Mouse (Mus musculus) cerebellum, postnatal 14 days (tissue): ENCODE measurements at regions not wholly inside any gene's neighbourhood (a gene's known extent, or its start where the extent isn't known, plus 50 kb on each side); places are given as distances from the start of the nearest gene placed in this dataset.

ENCODE experiments used
- DNase-seq, 2 experiments: peaks; one replicate each; pipeline ENCODE4 v3.0.0; 2021; ENCODE audit warnings: mixed read lengths in 2 of 2

DNA sequence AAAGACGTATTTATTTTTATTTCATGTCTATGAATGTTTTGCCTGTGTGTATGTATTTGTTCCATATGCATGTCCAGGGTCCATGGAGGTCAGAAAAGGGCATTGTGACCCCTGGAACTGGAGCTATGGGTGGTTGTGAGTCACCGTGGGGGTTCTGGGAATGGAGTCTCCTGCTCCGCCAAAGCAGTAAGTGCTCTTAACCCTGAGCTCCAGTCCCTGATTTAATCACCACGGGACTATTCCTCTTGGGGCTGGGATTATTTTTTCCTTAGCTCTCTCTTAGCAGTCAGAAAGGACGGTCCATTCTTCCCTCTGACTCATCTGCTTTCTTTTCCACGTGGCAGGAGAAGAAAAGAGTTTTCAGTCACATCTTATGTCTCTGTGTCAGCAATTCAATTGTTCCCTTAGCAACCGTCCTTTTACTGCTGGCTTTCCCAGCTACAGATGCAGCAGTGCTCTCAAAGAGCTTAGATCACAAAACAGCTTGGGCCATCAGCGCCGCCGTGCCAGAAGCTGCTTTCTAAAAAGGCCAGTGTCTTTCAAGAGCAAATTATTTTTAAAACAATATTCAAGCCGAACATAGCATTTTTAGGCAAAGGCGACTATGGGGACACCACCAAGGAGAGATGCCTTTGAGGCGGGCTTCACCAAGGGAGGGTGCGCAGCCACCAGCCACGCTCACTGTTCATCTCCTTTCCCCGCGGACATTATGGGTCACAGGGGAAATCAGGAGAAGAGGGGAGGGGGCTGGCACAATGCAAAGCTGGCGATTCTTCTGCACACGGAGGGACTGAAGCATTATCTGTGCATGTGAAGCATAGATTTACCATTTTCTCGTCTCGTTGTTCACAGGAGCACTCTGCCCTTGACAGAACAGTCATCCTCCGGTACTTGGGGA, 110.8 kb downstream of the Map3k7 start:
- DNase-seq: peak in 1 of 2 experiments; percentile 26

DNA sequence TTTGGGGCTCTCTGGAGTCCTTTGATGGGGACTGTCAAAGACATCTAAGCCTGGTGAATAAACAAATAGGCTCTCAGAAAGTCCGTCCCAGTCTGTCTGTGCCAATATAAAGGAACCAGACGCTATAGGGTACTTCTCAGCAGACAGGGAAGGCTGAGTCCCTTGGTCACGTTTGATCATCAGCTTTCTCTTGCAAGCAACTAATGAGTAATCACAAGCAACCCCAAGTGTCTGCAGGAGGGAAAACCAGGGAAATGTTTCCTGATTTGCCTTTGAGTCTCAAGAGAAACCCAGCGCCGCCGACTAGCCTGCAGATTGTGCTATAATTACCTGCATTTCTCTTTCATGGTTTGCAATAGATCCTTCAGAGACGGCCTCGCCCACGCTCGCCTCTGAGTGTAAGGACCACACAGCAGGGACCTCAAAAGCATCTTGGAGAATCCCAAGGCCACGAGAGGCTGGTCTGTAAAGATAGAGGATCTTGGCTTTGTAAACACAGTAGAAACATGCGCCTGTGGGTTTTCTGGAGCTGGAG, 112.6 kb downstream of the Map3k7 start:
- DNase-seq: no peak

DNA sequence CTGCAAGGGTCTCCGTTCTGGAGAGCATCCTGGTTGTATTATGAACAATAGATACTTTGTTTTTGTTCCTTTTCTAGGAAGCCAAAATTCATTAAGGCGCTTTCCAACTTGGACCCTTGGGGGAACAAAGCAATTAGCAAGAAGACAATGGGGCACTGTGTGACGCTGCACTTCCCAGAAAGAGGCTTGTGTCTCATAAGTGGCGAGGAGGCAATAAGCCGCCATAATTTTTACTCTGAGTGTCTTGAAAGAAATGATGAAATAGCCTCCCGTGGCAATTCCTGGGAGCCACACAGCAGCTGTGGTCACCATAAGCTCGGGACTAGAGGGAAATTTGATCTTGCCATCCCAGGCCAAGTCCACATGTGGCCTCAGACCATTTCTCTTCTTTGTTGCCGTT, 119.6 kb downstream of the Map3k7 start:
- DNase-seq: no peak

DNA sequence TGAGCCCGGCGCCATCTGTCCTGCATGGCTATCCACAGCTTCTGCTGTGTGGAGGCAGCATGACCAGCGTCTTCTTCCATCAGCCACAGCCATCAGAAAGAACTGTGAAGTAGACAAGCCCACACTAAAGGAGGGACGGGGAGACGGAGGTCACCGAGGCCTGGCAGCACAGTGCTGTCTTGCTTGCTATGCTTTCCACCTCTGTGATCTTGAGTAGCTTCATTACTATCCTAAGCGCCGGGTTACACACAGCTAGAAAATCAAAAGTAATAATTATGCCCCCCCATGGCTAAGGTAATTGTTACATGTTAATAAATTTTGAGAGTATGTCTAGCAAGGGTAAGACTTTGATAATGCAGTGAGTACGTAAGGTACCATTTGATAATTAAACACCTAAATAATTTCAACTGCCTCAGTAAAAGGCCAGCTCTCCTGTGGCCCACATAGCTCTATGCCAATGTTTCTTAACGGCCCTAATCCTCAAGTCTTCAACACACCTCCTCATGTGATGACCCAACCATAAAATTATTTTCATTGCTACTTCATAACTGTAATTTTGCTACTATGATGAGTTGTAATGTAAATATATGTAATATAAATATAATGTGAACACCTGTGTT, 120.5 kb downstream of the Map3k7 start:
- no peak for DNase-seq

DNA sequence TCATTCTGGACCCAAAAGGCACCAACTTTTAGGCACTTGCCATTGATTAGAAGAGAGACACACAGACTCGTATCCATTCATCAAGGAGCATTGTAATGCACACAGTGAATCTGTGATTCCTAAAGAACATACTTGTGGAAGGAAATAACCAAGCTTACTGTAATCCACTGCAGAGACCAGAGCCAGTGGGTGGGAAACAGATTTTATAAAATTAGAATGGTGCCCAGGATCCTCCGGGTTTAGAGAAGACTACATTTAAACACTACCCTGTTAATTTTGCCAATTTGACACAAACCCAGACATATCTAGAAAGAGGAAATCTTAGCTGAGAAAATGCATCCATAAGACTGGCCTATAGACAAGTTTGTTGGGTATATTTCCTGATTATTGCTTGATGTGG, 121.1 kb downstream of the Map3k7 start:
- no peak for DNase-seq

DNA sequence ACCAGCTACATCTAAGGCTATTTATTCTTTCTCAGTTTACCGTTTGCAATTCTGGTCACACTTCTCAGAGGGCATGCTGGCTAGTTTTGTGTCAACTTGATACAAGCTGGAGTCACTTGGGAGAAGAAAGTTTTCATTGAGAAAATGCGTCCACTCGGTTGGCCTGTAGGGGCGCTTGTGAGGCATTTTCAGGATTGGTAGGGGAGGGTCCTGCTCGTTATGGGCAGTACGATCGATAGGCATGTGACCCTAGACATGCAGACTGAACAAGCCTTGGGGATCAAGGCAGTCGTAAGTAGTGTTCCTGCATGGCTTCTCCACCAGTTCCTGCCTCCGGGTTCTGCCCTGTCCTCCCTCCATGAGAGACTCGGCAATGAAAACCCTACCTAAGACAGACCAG, 127.2 kb downstream of the Map3k7 start:
- DNase-seq: no peak

DNA sequence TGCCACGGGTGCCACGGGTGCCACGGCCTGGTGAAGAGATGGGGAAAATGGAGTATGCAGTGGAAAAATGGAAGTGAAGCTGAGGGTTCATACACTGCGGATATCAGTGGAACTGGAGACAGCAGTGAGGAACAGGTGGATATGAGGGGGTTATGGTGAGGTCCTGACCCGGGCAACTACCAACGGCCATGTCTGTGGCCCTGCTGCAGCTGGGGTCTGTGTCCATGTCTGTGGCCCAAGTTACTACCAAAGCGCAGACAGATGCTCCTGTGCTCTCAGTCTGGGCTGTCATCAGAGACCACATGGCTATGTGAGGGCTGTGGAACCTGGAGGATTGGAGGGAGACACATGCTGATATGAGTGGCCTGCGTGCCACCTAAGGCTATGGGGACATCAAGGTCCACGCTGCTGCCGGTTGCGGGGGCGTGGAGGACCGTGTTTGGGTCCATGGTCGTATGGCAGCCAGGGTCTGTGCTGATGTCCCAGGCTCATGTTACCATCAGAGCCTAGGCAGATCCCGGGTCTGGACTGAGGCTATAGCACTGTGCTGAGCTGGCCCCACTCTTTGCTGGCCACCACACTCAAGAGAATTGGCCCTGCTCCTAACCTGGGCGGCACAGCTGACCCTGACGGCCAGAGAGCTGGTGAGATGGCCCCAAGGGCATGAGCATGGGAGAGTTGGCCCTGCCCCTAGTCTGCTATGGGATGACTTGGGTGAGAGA, 128.6 kb downstream of the Map3k7 start:
- no peak for DNase-seq

DNA sequence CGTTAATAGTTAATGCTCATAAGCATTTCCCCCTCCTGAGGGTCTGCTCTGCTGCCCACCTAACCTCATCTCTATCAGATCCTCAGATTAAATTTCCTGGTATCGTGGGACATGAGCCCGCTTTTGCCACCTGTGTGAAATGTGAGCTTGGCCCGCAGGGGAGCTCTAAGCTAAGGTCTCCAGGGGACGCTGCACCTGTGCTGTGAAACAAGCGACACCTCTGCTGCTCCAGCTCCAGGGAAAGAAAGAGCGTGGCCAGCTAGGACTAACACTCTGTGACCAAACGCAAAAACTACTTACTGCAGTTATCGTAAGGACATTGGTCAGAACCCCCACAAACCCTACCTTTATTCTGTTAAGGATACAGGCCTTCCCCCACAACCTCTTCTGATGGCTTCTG, 134.3 kb downstream of the Map3k7 start:
- no peak for DNase-seq

DNA sequence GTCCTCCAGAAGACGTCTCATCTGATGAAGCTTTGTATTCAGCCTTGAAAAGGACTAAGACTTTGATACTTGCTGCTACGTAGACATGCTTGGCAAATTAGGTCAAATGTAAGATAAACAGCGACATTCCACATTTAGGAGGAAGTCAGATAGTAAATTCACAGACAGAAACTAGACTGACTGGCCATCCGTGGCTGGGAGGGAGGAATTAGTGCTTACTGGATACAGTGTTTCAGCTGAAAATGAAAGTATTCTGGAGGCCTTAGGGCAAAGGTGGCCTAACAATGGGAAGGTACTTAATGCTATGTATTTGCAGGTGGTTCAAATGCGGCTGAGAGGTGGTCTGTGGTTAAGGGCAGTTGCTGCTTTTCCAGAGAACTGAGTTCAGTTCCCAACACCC, 137.1 kb downstream of the Map3k7 start:
- no peak for DNase-seq

DNA sequence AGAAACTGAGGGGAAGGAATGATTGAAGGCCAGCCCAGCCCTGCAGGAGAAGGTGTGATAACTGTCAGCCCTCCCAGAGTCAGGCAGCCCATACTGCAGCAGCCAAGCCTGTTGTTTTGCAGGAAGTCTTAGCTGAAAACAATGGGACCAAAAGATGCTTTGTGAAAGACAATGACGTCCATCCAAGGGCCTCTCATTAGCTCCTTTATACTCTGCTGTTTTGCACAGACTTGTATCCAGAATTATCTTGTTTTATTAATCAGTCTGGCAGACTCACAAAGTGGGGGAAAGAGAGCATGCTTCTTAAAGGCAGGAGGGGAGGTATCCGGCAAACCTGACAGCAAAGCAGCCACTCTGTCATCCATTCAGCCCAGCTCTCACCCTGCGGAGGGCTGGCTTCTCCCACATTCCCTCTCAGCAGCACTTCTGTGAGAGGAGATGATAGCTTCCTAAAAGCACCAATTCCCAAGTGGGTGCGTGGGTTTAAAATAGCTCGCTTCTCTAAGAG, 131.9 kb upstream of the Bach2 start:
- DNase-seq: no peak

DNA sequence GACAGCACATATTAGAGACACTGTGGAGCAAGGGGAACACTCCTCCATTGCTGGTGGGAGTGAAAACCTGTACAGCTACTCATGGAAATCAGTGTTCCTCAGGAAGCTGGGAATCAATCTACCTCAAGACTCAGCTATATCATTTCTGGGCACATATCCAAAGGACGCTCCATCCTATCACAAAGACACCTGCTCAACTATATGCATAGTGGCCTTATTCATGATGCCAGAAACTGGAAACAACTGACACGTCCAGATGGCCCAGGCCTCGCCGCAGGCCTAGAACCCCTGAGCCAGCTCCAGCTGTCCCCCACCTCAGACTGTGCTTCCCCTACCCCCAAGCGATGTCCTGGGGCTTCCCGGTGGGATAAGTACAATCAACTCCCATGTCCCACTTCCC, 116.3 kb upstream of the Bach2 start:
- no peak for DNase-seq

DNA sequence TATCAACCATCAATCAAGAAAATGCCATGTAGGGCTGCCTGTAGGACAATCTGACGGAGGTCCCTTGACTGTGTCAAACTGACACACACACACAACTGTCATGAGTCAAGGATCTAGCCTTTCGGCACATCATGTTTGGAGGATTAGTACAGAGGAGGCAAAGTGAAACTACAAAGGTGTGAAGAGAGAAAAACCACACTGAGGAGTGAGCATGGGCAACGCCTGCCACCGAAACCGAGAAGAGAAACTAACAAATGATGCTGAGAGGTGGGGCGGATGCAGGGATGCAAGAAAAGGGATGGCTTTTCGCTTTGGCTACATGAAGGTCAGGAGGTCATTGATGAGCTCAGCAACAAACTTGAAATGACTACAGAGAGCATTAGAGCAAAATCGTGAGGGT, 111.8 kb upstream of the Bach2 start:
- no peak for DNase-seq

DNA sequence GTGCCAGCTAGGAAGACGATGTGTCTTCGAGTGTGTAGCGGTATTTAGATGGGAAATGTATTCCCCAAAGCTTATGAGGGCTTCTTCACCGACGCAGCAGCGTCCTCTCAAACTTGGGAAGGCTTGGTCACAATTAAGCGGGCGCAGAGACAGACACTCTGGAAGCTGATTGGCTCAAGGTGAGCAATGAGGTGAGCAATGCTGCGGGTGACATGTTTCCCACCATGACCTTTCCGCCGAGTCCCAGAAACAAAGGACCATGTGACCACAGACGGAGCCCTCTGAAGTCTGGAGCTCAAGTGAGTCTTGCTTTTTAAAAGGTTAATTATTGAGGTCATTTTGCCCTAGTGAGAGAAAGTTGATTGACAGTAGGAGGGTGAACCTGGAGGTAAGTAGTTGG, 108.0 kb upstream of the Bach2 start:
- no peak for DNase-seq

DNA sequence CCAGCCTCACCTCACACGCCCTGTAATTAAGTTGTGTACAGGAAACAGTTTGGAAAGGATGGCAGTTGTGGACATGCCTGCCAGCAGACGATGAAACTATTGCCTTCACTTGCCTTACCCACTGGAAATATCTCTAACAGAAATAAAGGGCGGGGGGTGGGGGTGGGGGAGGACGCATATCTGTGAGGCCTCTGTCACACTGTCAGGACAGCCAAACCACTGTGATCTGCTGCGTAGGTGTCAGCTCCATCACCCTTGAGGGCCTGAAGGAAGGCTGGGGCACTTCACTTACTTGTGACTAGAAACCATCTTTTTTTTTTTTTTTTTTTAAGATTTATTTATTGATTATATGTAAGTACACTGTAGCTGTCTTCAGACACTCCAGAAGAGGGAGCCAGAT, 106.8 kb upstream of the Bach2 start:
- no peak for DNase-seq

DNA sequence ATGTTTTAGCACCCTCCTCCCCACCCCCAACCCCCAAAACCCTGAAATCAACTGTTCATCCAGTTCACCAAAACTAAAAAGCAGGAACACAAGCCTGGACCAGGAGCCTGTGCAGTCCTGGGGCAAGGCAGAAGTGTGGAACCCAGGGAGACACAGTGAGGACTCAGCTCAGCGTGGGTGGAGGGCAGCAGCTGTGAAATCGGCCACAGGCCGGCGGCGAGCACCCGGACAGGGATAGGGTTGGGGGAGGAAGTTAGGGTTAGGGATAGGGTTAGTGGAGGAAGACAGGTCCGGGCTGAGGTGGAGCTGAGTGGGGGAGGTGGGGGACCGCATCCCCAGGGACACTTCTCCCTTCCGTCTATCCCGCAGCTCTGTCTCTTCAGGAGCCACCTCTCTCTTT, 102.5 kb upstream of the Bach2 start:
- DNase-seq: no peak

DNA sequence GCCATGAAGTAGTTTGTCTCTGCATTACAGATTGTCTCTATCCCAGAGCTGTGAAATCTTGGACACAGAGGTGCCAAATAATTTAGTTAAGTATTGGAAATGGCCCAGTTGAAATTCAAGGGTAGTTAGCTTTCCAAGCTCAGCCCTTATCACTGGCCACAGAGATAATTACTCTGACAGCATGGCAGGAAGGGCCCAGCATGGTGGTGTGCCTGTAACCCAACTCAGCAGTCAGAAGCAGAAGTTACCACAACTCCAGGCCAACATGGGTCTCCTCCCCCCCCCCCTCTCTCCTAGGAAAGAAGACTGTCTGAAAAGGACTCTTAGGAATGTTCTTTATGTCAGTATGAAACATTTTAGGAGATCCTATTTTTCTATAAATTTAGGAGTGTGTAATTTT, 101.4 kb upstream of the Bach2 start:
- peak in 1 of 2 experiments; percentile 37 for DNase-seq

DNA sequence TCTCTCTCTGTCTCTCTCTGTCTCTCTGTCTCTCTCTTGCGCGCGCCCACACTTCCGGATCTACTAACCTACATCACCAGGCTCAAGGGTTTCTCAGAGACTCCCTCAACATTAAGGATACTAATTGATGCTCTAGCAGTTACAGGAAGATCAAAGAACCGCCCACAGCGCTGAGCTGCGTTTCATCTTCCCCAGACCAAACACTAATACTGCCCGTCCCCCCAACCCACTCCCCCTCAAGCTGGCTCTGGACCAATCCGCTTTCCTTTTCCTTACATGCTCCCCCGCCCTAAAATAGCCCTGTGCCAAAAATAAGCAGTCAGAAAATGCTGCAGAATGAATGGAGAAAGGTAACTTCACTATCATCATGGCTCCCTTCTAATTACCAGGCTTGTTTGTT, 100.6 kb upstream of the Bach2 start:
- peak in 1 of 2 experiments; percentile 38 for DNase-seq

DNA sequence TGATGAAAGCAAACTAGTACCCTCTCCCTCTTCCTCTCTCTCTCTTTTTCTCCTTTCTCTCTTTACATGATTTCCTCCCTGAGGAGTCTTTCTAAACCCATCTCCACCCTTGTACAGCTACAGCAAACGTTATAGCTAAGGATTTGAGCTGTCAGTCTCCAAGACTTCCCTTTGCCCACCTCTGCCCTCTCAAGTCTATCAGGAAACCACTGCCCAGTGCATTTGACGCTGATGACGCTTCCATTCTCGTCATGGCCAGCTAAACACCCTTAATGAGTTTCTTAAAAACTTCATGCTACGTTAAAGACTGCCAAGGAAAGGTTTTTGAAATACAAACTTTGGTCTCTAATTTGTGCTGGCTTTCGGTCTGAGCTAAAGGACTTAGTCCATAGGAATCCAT, 99.0 kb upstream of the Bach2 start:
- DNase-seq: no peak

DNA sequence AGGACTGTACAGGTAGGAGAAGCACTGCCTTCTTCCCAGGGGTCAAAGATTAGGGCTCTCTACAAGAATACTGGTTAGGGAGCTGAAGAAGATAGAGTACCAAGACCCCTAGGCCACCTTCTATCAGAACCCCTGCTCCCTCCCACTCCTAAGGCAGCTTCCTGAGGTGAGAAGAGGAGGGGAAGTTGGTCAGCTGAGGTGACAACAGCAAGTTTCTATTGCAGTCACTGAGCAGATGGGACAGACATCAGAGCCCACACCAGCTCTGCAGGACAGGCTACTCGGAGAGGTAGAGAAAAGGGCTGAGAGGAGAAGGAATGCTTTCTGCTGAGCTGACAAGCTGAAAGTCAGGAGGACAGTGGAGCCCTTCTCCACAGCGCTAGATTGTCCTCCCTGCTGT, 98.5 kb upstream of the Bach2 start:
- DNase-seq: no peak

DNA sequence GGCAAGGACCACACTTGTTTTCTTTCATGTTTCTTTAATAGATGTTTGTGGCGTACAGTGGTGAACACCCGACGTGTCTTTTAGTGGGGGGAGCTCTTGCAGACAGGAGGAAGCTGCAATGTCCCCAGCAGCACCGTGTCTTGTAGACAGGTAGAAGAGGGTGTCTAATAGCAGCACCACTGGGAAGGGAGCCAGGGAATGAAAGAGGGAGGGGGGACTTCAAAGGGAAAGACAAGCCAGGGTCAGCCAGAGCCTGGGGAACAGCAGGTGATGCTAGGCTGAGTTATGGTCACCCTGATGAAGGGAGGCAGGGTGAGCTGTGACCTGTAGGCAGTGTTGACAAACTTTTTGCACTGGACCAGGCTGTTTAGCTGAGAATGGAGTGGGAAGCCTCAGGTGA, 96.4 kb upstream of the Bach2 start:
- no peak for DNase-seq

DNA sequence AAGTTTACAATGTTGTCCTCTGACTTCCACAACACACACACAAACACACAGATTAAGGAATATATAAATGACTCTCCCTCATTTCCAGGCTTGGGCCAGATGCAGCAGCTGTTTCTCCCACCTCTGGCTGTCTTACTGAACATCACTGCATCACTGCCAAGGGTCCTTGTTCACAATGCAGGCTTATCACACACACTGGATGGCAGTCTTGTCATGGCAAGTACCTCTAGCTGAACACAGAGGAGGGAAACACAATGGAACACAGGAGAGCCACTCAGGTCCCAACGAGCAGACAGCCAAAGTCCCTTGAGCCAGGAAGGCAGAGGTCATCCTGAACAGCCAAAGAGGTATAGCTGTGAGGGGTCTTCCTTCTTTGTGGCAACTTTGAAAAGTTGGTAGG, 91.5 kb upstream of the Bach2 start:
- no peak for DNase-seq

DNA sequence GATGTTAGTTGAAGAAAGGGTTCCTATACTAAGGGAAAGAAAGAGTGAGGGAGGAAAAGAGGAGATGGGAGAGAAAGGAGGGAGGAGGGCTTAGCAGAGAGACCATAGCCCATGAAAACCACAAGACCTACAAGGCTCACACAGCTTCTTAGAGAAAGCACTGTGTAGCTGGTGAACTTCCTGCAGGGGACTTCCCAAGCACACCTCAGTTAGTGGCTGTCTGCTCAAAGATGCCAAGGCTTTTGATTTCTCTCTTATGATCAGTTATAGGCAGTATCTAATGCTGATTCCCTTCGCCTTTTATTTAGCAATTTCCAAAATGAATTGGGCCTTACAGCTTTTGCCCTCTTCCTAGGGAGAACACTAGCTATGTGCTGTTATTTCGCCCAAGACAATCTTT, 90.0 kb upstream of the Bach2 start:
- DNase-seq: no peak

DNA sequence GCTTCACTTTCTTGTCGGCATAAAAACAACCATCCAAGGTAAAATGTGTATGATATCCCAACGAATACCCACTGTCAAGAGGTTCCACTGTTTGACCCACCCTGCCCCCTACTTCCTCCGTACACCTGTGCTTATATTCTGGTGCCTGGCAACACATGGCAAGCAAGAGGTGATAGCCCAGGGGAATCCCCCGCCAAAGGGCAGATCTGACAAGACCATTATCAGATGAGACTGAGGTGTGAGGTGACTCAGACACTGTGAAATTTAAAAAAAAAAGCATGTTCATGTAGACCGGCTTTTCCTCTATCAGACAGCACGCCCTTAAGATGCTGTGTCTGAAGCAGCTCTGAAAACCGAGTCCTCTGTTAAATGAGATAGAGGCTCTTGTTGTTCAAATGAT, 89.4 kb upstream of the Bach2 start:
- DNase-seq: no peak

DNA sequence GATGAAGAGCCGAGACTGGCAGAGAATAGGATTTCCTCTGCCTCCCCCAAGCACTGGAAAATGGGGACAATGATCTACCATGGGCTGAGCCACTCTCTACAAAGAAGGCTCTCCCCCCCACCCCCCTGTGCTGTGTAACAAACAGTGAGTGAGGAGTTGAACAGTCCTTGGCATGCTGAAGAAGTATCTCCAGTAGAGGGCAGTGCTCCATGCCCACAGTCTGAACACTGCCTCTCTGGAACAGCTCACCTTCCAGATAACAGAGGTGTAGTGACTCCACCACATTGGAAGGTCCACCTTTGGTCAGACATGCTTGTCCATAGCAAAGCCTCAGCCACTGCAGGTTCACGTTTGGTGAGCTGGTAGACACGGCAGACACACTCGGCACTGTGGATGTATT, 85.2 kb upstream of the Bach2 start:
- peak; percentile 56 to 63 for DNase-seq
